Mouse (Mus musculus) A20 (cell line): ENCODE measurements around the gene Zfp809.

Source experiments
- DNase-seq: peaks from one replicate; pipeline ENCODE4 v3.0.0-alpha.2; 2011; ENCODE audit warnings: low read depth, low spot score

The Zfp809 gene

DNA sequence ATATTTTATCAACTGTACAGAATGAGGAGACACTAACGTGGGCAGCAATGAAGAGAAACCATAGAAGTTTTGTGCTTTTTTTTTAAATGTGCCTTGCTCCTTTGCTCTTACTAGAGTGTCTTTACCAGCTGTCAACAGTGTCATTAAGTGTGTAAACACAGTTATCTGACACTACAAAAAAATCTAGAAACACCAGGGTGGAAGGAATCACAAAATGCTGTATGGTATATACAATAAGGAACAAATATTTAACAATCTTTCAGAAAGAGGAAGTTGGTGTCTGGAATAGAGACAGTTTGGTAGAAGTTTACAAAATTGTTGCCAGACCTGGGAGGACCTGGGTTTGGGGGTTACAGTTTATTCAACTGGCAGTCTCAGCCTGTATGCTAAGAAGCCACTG is 36.1 kb downstream of the Zfp809 start:
- DNase-seq = peak; percentile 24

GRCm38 (mm10) chr9:22262611-22263010 is 37.1 kb downstream of the Zfp809 start:
- DNase-seq = no peak

DNA sequence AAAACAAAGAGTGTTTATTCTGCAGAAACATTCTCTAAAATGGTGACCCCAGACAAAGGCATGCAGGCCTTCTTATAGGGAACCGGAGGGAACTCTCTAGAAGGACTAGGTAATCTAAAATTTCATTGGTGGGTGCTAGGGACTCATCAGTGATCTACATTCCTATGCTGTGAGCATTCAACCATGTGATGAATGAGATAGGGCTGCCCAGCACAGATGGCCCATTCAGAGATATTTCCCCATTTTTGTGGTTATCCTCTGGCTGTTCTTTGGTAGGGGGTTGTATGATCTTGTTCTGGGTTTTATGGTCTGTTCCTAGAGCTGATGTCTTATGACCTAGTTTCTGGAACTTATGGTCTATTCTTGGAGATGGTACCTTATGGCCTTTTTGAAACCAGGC is 43.4 kb downstream of the Zfp809 start:
- no peak for DNase-seq

DNA sequence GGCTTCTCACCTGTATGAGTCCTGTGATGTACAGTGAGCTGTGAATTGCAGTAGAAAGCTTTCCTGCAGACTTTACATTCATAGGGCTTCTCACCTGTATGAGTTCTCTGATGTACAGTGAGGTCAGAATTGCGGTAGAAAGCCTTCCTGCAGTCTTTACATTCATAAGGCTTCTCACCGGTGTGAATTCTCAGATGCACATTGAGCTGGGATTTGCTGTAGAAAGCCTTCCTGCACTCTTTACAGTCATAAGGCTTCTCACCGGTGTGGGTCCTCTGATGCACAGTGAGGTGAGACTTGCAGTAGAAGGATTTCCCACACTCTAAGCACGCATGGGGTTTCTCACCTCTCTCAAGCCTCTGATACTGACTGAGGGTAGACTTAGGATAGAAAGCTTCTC is 53.2 kb downstream of the Zfp809 start:
- DNase-seq = no peak
